Mouse (Mus musculus) heart, embryonic 14.5 days (tissue): ENCODE measurements at regions not wholly inside any gene's neighbourhood (a gene's known extent, or its start where the extent isn't known, plus 50 kb on each side); places are given as distances from the start of the nearest gene placed in this dataset.

Source experiments
- ATAC-seq: fragments of 200-750 bp; cut with Nextera tagmentation; 2 replicates; pipeline ENCODE4 v1.8.0; 2017; ENCODE audit warnings: low read depth, moderate TSS enrichment; ENCODE audit not compliant: insufficient number of reproducible peaks, insufficient read depth, low FRiP score
- H3K27ac ChIP-seq, 2 experiments: fragments of 200-500 bp in 1 of 2; fragments of 300-500 bp in 1 of 2; sonication (generic) in 1 of 2; replicated peaks in 1 of 2; 2 replicates each; pipeline ENCODE4 v1.5.1; 2012 to 2014; ENCODE audit warnings: low read depth in 2 of 2, low read length in 2 of 2, control low read depth in 1 of 2, mild to moderate bottlenecking in 1 of 2, mixed read lengths in 1 of 2; ENCODE audit not compliant: control insufficient read depth in 1 of 2, insufficient read depth in 1 of 2
- H3K27me3 ChIP-seq: fragments of 300-500 bp; sonication (generic); 2 replicates; pipeline ENCODE4 v1.6.1; 2014; ENCODE audit warnings: mild to moderate bottlenecking, low read length, control low read depth; ENCODE audit not compliant: control insufficient read depth, insufficient read depth
- H3K36me3 ChIP-seq: fragments of 300-500 bp; sonication (generic); 2 replicates; pipeline ENCODE4 v1.6.1; 2014; ENCODE audit warnings: mild to moderate bottlenecking, control low read depth, low read length, mixed read lengths; ENCODE audit not compliant: control insufficient read depth, insufficient read depth
- H3K4me1 ChIP-seq, 2 experiments: fragments of 200-500 bp in 1 of 2; fragments of 300-500 bp in 1 of 2; sonication (generic) in 1 of 2; 2 replicates each; pipeline ENCODE4 v1.6.1; 2012 to 2014; ENCODE audit warnings: low read length in 2 of 2, control low read depth in 1 of 2, mixed read lengths in 1 of 2; ENCODE audit not compliant: control insufficient read depth in 2 of 2, insufficient read depth in 2 of 2
- H3K4me2 ChIP-seq: fragments of 300-500 bp; sonication (generic); 2 replicates; pipeline ENCODE4 v1.6.1; 2014; ENCODE audit warnings: mild to moderate bottlenecking, low read length
- H3K4me3 ChIP-seq, 2 experiments: fragments of 200-500 bp in 1 of 2; fragments of 300-500 bp in 1 of 2; sonication (generic) in 1 of 2; 2 replicates each; pipeline ENCODE4 v1.5.1; 2012 to 2014; ENCODE audit warnings: low read length in 2 of 2, mild to moderate bottlenecking in 2 of 2, control low read depth in 1 of 2, low read depth in 1 of 2, moderate library complexity in 1 of 2; ENCODE audit not compliant: control insufficient read depth in 1 of 2, insufficient read depth in 1 of 2
- H3K9ac ChIP-seq: fragments of 300-500 bp; sonication (generic); 2 replicates; pipeline ENCODE4 v1.6.1; 2014; ENCODE audit warnings: mild to moderate bottlenecking, low read length
- H3K9me3 ChIP-seq: fragments of 300-500 bp; sonication (generic); 2 replicates; pipeline ENCODE4 v1.6.1; 2016; ENCODE audit warnings: low read length, control low read depth; ENCODE audit not compliant: control insufficient read depth
- WGBS: fragments of 180-500 bp; shearing (Covaris S2); extraction: QIAGEN DNeasy Blood & Tissue Kit; methylation state at CpG from one replicate; pipeline ENCODE4 v1.1.7; 2014; 5-methylcytosine and 5-hydroxymethylcytosine counted together

- Histone ChIP-seq H3K27me3 (no peaks in the 10 kb centered on the region), H3K9me3 (no peaks in the 10 kb centered on the region), H3K36me3 (no peaks in the 10 kb centered on the region), H3K9ac (no peak overlapping the region), H3K4me2 (no peak overlapping the region), H3K4me1 (no peaks in the 10 kb centered on the region), H3K27ac (no peak overlapping the region), H3K4me3 (no peak overlapping the region)
- no peak for ATAC-seq
- WGBS: 59% methylated on average over 1 of the region's 1 CpGs
These were observed 540.2 kb upstream of the Slc39a10 start for GRCm38 (mm10) chr1:47432829-47433228.

GRCm38 (mm10) chr1:47405164-47405563 is 512.5 kb upstream of the Slc39a10 start:
- WGBS: 43% methylated on average over 1 of the region's 1 CpGs
- no peak overlapping the region for H3K4me3 ChIP-seq

GRCm38 (mm10) chr1:47386579-47386978 is 493.9 kb upstream of the Slc39a10 start:
- Histone ChIP-seq H3K27ac (no peak overlapping the region), H3K4me1 (no peaks in the 10 kb centered on the region), H3K4me2 (no peak overlapping the region), H3K9ac (no peak overlapping the region), H3K9me3 (no peaks in the 10 kb centered on the region), H3K36me3 (no peaks in the 10 kb centered on the region), H3K4me3 (no peak overlapping the region), H3K27me3 (no peaks in the 10 kb centered on the region)
- no peak for ATAC-seq

More at GRCm38 (mm10) chr1:47405164-47405563, 512.5 kb upstream of the Slc39a10 start:
- Histone ChIP-seq H3K9ac (no peak overlapping the region), H3K4me1 (no peaks in the 10 kb centered on the region), H3K9me3 (no peaks in the 10 kb centered on the region), H3K4me2 (no peak overlapping the region), H3K27me3 (no peaks in the 10 kb centered on the region), H3K36me3 (no peaks in the 10 kb centered on the region), H3K27ac (no peak overlapping the region)
- no peak for ATAC-seq

GRCm38 (mm10) chr1:47378795-47379194 is 486.1 kb upstream of the Slc39a10 start:
- no peaks in the 10 kb centered on the region for H3K27me3 ChIP-seq
- WGBS: 50% methylated on average over 1 of the region's 1 CpGs
- no peak for ATAC-seq

GRCm38 (mm10) chr1:47339718-47340439 is 447.2 kb upstream of the Slc39a10 start:
- 50% methylated on average over 3 of the region's 3 CpGs for WGBS
- H3K4me2 ChIP-seq: no peak overlapping the region
- H3K9ac ChIP-seq: no peak overlapping the region
- H3K4me1 ChIP-seq: no peaks in the 10 kb centered on the region
- no peak for ATAC-seq
- no peak overlapping the region for H3K4me3 ChIP-seq
- H3K27me3 ChIP-seq: no peaks in the 10 kb centered on the region
- H3K27ac ChIP-seq: no peak overlapping the region
- H3K36me3 ChIP-seq: no peaks in the 10 kb centered on the region
- no peaks in the 10 kb centered on the region for H3K9me3 ChIP-seq

More at GRCm38 (mm10) chr1:47378795-47379194, 486.1 kb upstream of the Slc39a10 start:
- Histone ChIP-seq H3K4me3 (no peak overlapping the region), H3K9me3 (no peaks in the 10 kb centered on the region), H3K27ac (no peak overlapping the region), H3K36me3 (no peaks in the 10 kb centered on the region), H3K9ac (no peak overlapping the region), H3K4me2 (no peak overlapping the region), H3K4me1 (no peaks in the 10 kb centered on the region)

DNA sequence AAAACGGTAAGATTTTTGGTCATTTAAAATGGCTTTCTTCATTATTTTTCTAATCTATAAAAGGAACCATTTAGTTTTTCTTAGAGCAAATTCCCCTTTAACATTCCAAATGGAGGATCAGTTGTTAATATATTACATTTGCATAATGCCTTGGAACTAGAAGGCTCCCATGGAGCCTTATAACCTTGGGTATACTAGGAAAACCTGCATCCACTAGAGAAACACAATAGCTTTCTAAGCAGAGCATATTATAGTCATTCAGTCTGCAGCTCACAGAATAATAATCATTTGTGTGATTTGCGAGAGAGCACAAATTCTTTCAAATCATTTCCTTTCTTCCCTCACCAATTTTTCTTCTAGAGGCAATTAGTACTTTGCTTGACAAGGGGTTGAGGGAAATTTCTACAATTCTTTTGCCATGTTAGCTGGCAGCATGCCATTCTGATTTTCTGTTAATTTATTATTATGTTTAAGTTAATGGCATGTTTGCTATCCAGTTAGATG is 418.0 kb upstream of the Slc39a10 start:
- Histone ChIP-seq H3K4me3 (no peak overlapping the region), H3K9me3 (no peaks in the 10 kb centered on the region), H3K4me2 (no peak overlapping the region), H3K9ac (no peak overlapping the region), H3K27me3 (no peaks in the 10 kb centered on the region), H3K36me3 (no peaks in the 10 kb centered on the region), H3K4me1 (no peaks in the 10 kb centered on the region), H3K27ac (no peak overlapping the region)
- no peak for ATAC-seq
- WGBS: 81% methylated on average over 2 of the region's 2 CpGs

DNA sequence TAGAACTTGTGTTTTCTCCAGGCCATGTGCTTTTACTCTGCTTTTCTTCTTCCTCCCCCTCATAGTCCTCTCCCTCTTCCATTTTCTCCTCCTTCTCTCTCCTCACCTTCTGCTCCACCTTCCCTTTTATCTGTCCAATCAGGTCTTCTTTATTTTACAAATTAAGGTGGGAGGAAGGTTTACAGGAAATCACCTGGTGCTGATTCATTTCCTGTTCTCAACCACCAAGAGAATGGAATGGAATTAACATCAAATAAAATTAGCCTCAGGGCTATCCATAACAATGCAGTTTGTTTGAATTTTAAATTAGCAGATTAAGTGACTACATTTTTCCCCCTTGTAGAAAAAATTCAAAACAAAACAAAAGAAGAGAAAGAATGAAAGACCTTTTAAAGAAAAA is 414.3 kb upstream of the Slc39a10 start:
- Histone ChIP-seq H3K4me1 (no peaks in the 10 kb centered on the region), H3K4me3 (no peak overlapping the region), H3K36me3 (no peaks in the 10 kb centered on the region), H3K4me2 (no peak overlapping the region), H3K27ac (no peak overlapping the region), H3K9me3 (no peaks in the 10 kb centered on the region), H3K9ac (no peak overlapping the region), H3K27me3 (no peaks in the 10 kb centered on the region)
- ATAC-seq: no peak

- Histone ChIP-seq H3K4me1 (no peaks in the 10 kb centered on the region), H3K9ac (no peak overlapping the region), H3K4me2 (no peak overlapping the region), H3K9me3 (no peaks in the 10 kb centered on the region), H3K27me3 (no peaks in the 10 kb centered on the region), H3K36me3 (no peaks in the 10 kb centered on the region), H3K27ac (no peak overlapping the region), H3K4me3 (no peak overlapping the region)
- ATAC-seq: no peak
- 54% methylated on average over 1 of the region's 1 CpGs for WGBS
These were observed 406.7 kb upstream of the Slc39a10 start for GRCm38 (mm10) chr1:47299311-47299710.
